Mouse (Mus musculus) cerebellum, adult 11-12 months (tissue): Measurements from ENCODE around the gene Cd48.
"Not testable (repeated sequence)": the region's sequence is repeated elsewhere in the genome, so short reads cannot be mapped to it uniquely, and the experiment has no call there.

Source experiments
- DNase-seq: peaks from one replicate; pipeline ENCODE4 v3.0.0; 2022

Gene Cd48

GRCm38 (mm10) chr1:171681531-171682299 lies at the start of gene Cd48:
Cd48 (plus strand) TSS chr1:171682009.
- DNase-seq, result no peak

DNA sequence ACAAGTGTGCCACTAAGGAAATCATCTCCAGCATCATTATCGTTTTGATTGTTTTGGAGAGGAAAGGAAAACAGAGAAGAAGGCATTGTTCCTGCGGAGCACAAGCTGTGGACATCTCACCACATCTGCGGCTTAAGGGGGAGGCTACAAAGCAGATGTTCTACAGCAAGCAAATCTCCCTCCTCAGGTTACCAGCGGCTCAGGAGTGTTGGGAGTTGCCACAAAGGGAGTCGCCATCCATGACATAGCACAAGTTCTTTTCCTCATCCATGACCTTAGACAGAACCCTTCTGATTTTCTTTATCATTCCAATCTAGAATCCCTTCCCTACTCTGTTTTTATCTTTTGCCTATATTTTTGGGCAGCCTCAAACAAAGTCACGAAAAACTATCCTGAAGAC lies 46.1 kb upstream of the Cd48 start:
- DNase-seq, result no peak

DNA sequence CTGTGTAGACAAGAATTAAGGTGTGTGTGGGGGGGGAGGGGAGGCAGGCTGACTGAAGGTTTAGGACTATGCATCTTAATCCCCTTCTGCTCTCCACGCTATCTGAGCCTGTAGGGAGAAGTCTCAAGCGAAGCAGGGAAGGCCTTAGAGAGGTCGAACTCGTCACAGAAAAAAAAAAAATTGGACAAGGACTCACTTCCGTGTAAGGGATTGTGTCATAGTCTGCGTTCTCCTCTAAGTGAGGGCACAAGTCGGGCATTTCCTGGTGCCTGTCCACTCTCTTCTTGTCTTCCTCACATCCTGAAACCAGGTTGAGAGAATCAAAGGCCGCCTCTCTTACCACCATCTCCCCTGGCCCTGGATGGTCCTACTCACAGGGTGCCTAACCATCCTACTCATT lies 44.7 kb upstream of the Cd48 start:
- no peak for DNase-seq

- DNase-seq, result no peak
Measured at GRCm38 (mm10) chr1:171638686-171639085, 43.1 kb upstream of the Cd48 start.

DNA sequence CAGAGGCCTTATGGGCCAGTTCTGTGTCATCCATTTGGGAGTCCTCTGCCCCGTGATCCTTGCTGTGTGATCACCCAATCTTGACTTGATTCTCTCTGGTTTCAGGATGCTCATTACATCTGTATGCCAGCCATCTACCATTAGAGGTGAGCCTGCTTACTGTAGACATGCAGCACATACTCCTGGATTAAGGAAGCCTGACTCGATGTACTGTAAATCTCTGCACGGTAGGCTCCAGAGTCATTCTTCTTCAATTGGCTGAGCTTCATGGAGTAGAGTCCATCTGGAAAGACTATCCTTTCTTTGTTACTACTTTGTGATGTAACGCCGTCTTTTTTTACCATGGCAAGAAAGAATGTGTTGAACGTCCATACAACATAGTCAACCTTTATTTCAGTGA lies 41.0 kb upstream of the Cd48 start:
- DNase-seq, result no peak

- DNase-seq, result no peak
Measured at GRCm38 (mm10) chr1:171643612-171644011, 38.2 kb upstream of the Cd48 start.

GRCm38 (mm10) chr1:171646429-171646940 lies 35.3 kb upstream of the Cd48 start:
- DNase-seq, result no peak

GRCm38 (mm10) chr1:171647716-171648115 lies 34.1 kb upstream of the Cd48 start:
- no peak for DNase-seq

DNA sequence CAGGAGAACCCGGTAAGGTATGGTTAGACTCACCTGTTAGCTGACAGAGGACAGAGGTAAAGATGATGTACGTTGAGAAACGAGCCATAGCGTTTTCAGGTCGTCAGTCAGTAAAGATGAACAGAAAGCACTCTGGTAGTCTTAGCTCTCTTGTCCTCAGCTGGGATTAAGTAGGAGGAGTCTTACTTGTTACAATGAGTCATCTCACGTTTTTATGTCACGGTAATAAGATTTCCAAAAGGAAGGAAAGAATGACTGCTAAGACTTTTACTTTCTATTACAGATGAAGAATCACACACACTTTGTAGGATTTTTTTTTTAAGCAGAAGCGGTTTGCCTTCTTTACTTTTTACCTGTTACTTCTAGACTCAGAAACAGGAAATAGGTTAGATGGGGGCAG lies 33.0 kb upstream of the Cd48 start:
- no peak for DNase-seq

DNA sequence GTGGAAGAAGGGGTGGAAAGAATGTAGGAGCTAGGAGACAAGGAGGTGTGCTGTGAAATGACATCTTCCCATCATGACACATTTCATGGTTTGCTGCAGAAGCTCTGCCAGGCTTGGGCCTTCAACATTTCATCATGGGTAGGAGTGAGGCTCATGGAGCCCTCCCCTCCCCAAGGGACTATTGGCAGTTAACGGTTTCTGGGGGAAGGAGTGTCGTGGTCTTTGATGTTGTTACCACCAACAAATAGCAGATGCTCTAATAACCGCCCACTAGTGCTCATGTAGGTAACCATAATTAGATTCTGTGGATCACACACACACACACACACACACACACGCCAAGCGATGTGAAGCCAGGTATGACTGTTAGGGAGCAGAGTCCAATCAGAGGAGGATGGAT lies 29.1 kb upstream of the Cd48 start, which contains the start of gene Slamf7:
Slamf7 (minus strand) TSS at position 302 of the 400 bp plus-strand sequence.
- no peak for DNase-seq

DNA sequence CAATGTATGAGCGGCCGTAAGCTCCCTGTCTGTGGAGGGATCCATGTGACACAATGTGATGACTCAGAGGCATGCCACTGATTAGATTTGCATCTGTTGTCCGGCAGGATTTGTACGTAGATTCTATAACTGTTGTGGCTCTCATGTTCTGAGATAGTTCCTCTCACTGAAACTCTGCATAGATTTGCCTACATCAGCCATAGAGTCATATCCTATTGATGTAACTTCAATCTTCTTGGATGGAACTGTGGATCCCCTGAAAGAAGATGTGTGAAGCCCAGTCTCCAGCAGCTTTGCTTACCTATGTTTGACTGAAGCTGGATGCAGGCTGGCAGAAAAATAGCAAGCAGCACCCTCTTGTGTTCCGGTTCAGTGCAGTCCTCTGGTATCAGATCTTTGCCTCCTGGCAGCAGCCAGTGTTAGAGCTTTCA lies 23.2 kb upstream of the Cd48 start:
- DNase-seq, result no peak

GRCm38 (mm10) chr1:171660423-171660822 lies 21.4 kb upstream of the Cd48 start:
- DNase-seq, result no peak

DNA sequence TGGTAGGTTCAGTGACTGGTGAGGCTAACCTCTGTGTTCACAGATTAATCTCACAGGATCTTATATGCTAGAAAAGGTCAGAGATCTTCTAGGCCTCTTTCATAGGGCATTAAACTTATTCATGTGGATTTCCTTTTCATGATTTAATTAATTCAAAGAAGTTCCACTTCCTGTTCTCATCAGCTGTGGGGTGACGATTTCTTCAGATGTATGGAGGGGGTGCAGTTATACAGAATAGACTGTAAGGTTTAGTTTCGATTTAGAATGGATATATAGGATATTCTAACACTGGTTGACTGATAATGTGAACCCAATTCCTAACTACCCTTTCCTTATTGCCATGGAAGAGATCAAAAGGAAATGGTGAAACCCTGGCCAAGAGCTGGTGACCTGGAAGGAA lies 20.3 kb upstream of the Cd48 start:
- DNase-seq, result no peak

GRCm38 (mm10) chr1:171663757-171664156 lies 18.1 kb upstream of the Cd48 start:
- no peak for DNase-seq

DNA sequence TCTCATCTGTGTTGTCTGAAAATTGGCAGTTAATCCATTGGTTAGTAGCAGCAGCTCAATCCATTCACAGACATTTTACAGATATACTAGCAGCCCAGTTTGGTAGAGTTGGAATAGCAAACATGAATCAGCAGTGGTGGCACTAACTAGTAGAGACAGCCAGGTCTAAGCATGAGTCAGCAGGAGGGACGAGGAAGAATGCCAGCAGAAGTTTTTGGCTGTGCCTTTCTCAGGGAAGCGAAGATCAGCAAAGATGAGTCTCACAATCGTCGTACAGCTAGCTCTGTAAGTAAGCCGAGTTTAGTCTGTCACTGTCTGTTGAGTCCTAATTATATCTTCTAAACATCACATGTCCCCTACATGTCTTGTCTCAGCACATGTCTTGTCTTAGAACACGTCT lies 15.5 kb upstream of the Cd48 start:
- no peak for DNase-seq

- no peak for DNase-seq
Measured at GRCm38 (mm10) chr1:171667160-171667559, 14.6 kb upstream of the Cd48 start.

DNA sequence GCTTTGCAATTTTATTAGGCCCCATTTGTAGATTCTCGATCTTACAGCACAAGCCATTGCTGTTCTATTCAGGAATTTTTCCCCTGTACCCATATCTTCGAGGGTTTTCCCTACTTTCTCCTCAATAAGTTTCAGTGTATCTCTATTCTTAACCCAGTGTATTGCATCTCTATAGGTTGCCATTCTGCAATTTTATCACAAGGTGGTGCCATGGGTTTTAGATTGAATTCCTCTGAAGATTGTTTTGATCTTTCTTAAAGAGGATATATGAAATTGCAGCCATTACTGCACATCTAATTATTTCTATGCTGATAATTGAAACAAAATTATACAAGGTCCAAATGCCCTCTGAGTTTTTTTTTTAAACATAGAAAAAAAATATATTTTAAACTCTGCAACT lies 9.4 kb upstream of the Cd48 start:
- not testable (repeated sequence) for DNase-seq

- peak; percentile 35 for DNase-seq
Measured at GRCm38 (mm10) chr1:171672854-171673475, 8.8 kb upstream of the Cd48 start.

GRCm38 (mm10) chr1:171674467-171674866 lies 7.3 kb upstream of the Cd48 start:
- no peak for DNase-seq

DNA sequence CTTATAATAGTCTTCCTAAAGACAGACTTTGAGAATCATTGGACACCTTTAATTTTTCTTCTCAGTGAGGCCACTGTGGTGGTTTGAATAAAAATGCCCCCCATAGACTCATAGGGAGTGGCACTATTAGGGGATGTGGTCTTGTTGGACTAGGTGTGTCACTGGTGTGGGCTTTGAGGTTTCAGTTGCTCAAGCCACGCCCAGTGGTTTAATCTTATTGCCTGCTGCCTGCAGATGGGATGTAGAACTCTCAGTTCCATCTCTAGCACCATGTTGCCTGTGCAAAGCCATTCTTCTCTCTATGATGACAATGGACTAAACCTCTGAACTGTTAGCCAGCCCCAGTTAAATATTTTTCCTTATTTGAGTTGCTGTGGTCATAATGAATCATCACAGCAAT lies 4.1 kb upstream of the Cd48 start:
- no peak for DNase-seq

- DNase-seq, result no peak
Measured at GRCm38 (mm10) chr1:171681009-171681408, 800 bp upstream of the Cd48 start.

DNA sequence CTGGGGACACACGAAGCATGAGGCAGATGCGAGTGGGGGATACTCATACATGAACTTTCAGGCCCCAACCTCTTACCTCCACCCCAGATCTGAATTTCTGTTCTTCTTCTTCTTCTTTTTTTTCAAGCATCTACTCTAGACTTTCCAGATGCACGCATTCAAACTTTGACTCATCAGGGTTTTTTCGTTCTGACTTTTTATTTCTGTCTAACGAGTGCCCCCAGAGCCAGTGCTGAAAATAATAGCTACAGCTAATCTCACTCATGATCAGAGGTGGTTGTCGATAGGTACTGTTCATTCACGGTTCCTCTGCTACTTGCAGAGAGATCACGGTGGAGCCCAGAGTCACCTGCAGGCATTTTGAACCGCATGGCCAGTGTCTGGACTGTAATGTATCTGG lies 3.1 kb downstream of the Cd48 start:
- DNase-seq, result no peak

DNA sequence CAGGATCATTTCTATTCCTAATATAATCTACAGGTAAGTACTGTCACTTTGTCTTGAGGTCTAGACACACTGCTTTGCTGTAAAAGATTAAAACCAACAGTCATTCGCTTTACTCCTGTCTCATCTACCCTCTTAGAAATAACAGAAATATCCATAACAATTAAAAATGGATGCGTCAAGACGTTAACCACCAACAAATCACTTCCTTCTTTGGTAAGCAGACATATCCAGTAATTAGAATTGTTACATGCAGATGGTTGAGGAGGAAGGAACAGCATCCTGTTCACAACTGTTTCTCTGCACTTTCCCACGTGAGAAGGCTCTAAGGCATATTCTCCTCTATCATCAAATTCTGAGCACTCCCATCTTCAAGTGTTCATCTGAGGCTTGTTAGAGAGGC lies 5.5 kb downstream of the Cd48 start:
- no peak for DNase-seq

- no peak for DNase-seq
Measured at GRCm38 (mm10) chr1:171693918-171694317, 12.1 kb downstream of the Cd48 start.
